Mouse (Mus musculus) forebrain, embryonic 14.5 days (tissue): Measurements from ENCODE around the gene Fam71e2. TPM values are rescaled to one million over a fixed set of nuclear protein-coding genes. Genes with fewer than 3 reads are reported as not detected.

Source experiments
- polyA plus RNA-seq: library from polyadenylated mRNA; unstranded; fragments of >200 nt; fragmentation: Nextera tagmentation; extraction: Ambion mirVana; gene quantifications from 2 replicates; pipeline ENCODE4 v1.2.1, GENCODE M21; 2014

The Fam71e2 gene
- polyA plus RNA-seq, 1 experiment from 2014 or later = not detected

Other genes with a start within 250 kb of the Fam71e2 start
- 0.81 and 1.7 TPM in 2 replicates for gene Tnni3, start 247.1 kb downstream of the Fam71e2 start, polyA plus RNA-seq
- 0.55 and 0.72 TPM in 2 replicates for gene Dnaaf3, start 238.8 kb downstream of the Fam71e2 start, polyA plus RNA-seq
- 133 and 153 TPM in 2 replicates for gene Syt5, start 223.8 kb downstream of the Fam71e2 start, polyA plus RNA-seq
- not detected in 2 replicates for gene Ptprh, start 167.3 kb downstream of the Fam71e2 start, polyA plus RNA-seq
- 2.4 and 2.6 TPM in 2 replicates for gene Tmem86b, start 139.9 kb downstream of the Fam71e2 start, polyA plus RNA-seq
- gene Ppp6r1, start 112.3 kb downstream of the Fam71e2 start, polyA plus RNA-seq = 4.4 and 5.3 TPM in 2 replicates
- gene Hspbp1, start 86.2 kb downstream of the Fam71e2 start, polyA plus RNA-seq = 141 and 156 TPM in 2 replicates
- 7.9 and 8.0 TPM in 2 replicates for gene Brsk1, start 80.7 kb downstream of the Fam71e2 start, polyA plus RNA-seq
- gene Tmem150b, start 46.1 kb downstream of the Fam71e2 start, polyA plus RNA-seq = 0.12 TPM in 1 of 2 replicates, not detected in the other
- 54.6 and 57.1 TPM in 2 replicates for gene Kmt5c, start 31.2 kb downstream of the Fam71e2 start, polyA plus RNA-seq
- gene Cox6b2, start 18.2 kb downstream of the Fam71e2 start, polyA plus RNA-seq = 11.7 and 13.1 TPM in 2 replicates
- 0.21 and 0.32 TPM in 2 replicates for gene Il11, start 11.6 kb upstream of the Fam71e2 start, polyA plus RNA-seq
- gene Tmem190, start 11.6 kb upstream of the Fam71e2 start, polyA plus RNA-seq = not detected in 2 replicates
- gene Tmem238, start 18.4 kb upstream of the Fam71e2 start, polyA plus RNA-seq = 1.5 and 1.7 TPM in 2 replicates
- 179 and 182 TPM in 2 replicates for gene Rpl28, start 21.6 kb upstream of the Fam71e2 start, polyA plus RNA-seq
- gene Ube2s, start 41.3 kb upstream of the Fam71e2 start, polyA plus RNA-seq = 378 and 472 TPM in 2 replicates
- gene Shisa7, start 73.4 kb upstream of the Fam71e2 start, polyA plus RNA-seq = 5.8 and 7.7 TPM in 2 replicates
- gene Isoc2b, start 99.0 kb upstream of the Fam71e2 start, polyA plus RNA-seq = 3.3 and 4.3 TPM in 2 replicates
- 0.53 and 0.59 TPM in 2 replicates for gene Isoc2a, start 105.9 kb upstream of the Fam71e2 start, polyA plus RNA-seq
- 0.33 and 0.44 TPM in 2 replicates for gene Gm36210, start 135.2 kb upstream of the Fam71e2 start, polyA plus RNA-seq
- gene Zfp628, start 143.9 kb upstream of the Fam71e2 start, polyA plus RNA-seq = 3.6 and 3.8 TPM in 2 replicates
- 9.8 and 17.7 TPM in 2 replicates for gene Nat14, start 150.7 kb upstream of the Fam71e2 start, polyA plus RNA-seq
- 0.23 and 0.41 TPM in 2 replicates for gene Ssc5d, start 154.5 kb upstream of the Fam71e2 start, polyA plus RNA-seq
- gene Sbk2, start 193.1 kb upstream of the Fam71e2 start, polyA plus RNA-seq = not detected in 2 replicates
- 0.39 and 0.42 TPM in 2 replicates for gene Sbk3, start 199.9 kb upstream of the Fam71e2 start, polyA plus RNA-seq
- gene Zfp579, start 224.9 kb upstream of the Fam71e2 start, polyA plus RNA-seq = 37.9 and 52.9 TPM in 2 replicates
- gene Zfp524, start 243.1 kb upstream of the Fam71e2 start, polyA plus RNA-seq = 11.3 and 13.5 TPM in 2 replicates
- gene Fiz1, start 243.4 kb upstream of the Fam71e2 start, polyA plus RNA-seq = 34.3 and 42.8 TPM in 2 replicates
- 0.59 and 1.9 TPM in 2 replicates for gene Gm44973, start 244.2 kb upstream of the Fam71e2 start, polyA plus RNA-seq
- 5.4 and 5.9 TPM in 2 replicates for gene Zfp865, start 249.1 kb upstream of the Fam71e2 start, polyA plus RNA-seq
- gene Ccdc106, start 249.3 kb upstream of the Fam71e2 start, polyA plus RNA-seq = 36.1 and 45.5 TPM in 2 replicates